Mouse (Mus musculus) adrenal gland, postnatal 4 days (tissue): ENCODE measurements around the gene Pcbp1. TPM values are rescaled to one million over a fixed set of nuclear protein-coding genes. Genes with fewer than 3 reads are reported as not detected.
A peak's percentile ranks its signal among the peaks of the same experiment; 100 is the strongest.
"Not testable (repeated sequence)": the region's sequence is repeated elsewhere in the genome, so short reads cannot be mapped to it uniquely, and the experiment has no call there.

Experiments
- DNase-seq, 2 experiments: peaks; one replicate each; pipeline ENCODE4 v3.0.0; 2021 to 2022; ENCODE audit warnings: low spot score in 2 of 2, mixed read lengths in 2 of 2
- total RNA-seq, 2 experiments: library from RNA; stranded (reverse); gene quantifications; 2 replicates each; pipeline ENCODE4 v1.2.3; 2021

Gene Pcbp1
- total RNA-seq, 2 experiments from 2014 or later = 273 to 288 TPM

- DNase-seq = no peak
Measured at GRCm38 (mm10) chr6:86496127-86496526, 30.0 kb downstream of the Pcbp1 start.

GRCm38 (mm10) chr6:86495661-86496060 is 30.5 kb downstream of the Pcbp1 start:
- DNase-seq = no peak

DNA sequence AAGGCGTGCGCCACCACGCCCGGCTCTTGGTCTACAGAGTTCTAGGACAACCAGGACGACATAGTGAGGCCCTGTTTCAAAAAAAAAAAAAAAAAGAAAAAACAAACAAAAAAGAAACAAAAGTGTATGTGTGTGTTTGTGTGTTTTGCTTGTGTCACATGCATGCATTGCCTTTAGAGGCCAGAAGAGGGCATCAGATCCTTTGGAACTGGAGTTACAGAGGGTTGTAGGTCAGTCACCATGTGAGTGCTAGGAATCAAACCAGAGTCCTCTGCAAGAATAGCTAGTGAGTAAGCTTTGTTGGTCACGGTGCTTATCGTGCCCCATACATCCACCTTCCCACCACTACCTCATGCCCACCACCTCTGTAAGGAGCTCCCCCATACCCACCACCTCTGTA is 31.4 kb downstream of the Pcbp1 start:
- no peak for DNase-seq

DNA sequence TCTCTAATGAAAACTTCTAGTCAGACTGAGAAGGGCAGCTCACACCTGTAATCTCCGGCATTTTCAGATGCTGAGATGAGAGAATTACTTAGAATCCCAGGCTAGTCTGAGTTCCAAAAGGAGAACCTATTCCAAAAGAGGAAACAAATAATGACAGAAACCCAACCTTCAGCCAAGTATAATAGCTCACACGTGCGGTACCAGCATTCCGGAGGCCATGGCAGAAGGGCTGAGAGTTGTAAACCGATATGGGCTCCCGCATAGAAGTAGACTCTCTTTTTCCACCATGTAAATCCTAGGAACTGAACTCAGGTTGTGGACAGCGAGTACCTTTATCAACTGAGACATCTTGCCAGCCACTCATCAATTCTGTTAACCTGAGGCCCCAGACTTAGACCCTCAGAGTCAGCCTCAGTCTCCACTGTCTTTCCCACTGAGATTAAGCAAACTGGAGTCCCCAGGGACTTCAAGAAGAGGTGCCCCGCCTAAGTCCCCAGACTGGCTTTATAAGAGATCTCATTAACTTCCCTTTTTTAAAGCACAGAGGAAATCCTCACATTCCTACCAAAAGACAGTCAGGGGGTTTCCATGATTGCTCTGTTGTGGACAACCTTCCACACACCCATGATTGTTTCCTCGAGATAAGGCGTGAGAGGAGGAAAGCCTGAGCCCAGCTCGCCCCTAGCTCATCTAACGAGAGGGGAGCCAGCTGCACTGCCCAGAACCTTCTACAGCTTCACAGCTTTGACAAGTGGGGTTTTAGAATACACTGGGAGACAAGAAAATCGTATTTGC is 32.5 kb downstream of the Pcbp1 start:
- no peak for DNase-seq

- not testable (repeated sequence) for DNase-seq
Measured at GRCm38 (mm10) chr6:86490413-86490812, 35.7 kb downstream of the Pcbp1 start.

DNA sequence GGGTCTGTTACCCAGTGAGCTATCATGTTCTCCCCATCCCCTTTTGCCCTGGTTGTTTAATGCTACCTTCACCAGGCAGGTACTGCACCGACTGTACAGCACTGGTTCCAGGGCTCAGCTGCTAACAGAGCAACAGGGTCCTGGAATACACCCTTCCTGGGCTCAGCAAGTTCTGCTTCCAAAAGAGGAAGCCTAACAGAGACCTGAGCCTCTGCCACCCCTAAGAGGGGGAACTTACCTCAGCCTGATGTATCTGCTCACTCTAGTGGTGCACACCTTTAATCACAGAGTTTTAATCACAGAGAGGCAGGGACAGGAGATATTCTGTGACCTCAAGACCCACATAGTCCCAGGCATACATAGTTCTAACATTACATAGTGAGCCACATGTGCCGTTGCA is 36.2 kb downstream of the Pcbp1 start:
- no peak for DNase-seq

- no peak for DNase-seq
Measured at GRCm38 (mm10) chr6:86488149-86488485, 38.0 kb downstream of the Pcbp1 start.

GRCm38 (mm10) chr6:86487358-86488148 is 38.6 kb downstream of the Pcbp1 start:
- peak; percentile 55 to 57 for DNase-seq

GRCm38 (mm10) chr6:86485943-86486640 is 40.0 kb downstream of the Pcbp1 start:
- no peak for DNase-seq

DNA sequence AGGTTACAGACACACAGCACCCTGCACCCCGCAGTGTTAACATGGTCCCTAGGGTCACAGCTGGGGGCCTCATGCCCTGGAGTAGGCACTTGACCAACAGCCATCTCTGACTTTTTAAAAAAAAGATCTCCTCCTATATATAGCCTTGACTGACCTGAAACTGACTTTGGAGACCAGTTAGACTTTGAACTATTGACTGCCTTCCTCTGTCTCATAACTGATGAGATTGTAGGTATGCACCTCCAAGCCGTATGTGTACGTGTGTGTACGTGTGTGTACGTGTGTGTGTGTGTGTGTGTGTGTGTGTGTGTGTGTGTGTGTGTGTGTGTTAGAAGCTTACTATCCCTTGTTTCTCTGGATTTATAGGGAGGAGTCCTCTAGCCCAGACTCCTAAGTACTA is 44.2 kb downstream of the Pcbp1 start:
- DNase-seq = no peak

- no peak for DNase-seq
Measured at GRCm38 (mm10) chr6:86480189-86480831, 45.8 kb downstream of the Pcbp1 start.

DNA sequence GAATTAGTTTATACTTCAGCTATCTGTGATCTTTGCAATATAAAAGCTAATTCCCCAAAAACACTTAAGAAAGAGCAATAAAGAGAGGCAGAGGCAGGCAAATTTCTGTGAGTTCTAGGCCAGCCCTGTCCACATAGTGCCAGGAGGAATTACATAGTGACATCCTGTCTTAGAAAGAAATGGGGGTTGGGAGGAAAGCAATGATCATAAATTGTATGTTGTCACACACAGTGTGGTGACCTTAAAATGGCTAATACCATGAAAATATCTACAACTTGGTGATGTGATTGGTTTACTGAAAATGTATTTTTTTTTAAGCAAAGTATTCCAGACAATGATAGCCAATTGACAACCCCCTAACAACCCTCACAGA is 46.3 kb downstream of the Pcbp1 start:
- DNase-seq = no peak

- no peak for DNase-seq
Measured at GRCm38 (mm10) chr6:86479311-86479710, 46.8 kb downstream of the Pcbp1 start.

DNA sequence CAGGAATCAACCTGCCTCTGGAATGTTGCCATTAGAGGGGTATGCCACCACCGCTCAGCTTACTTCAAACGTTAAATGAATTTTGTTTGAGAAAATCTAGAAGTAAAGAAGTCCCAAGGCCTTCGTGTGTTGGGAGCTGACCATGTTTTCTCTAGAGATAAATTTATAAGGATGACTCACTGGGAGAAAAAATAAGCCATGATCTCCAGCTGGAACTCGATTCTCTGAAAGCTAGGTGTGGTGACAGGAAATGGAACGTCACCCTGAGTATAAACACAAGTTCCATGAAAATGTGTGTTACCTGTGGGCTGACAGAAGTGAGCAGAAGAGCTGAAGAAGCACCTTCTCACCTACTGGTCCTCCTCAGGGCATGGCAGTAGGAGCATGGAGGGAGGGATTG is 49.2 kb downstream of the Pcbp1 start:
- no peak for DNase-seq

DNA sequence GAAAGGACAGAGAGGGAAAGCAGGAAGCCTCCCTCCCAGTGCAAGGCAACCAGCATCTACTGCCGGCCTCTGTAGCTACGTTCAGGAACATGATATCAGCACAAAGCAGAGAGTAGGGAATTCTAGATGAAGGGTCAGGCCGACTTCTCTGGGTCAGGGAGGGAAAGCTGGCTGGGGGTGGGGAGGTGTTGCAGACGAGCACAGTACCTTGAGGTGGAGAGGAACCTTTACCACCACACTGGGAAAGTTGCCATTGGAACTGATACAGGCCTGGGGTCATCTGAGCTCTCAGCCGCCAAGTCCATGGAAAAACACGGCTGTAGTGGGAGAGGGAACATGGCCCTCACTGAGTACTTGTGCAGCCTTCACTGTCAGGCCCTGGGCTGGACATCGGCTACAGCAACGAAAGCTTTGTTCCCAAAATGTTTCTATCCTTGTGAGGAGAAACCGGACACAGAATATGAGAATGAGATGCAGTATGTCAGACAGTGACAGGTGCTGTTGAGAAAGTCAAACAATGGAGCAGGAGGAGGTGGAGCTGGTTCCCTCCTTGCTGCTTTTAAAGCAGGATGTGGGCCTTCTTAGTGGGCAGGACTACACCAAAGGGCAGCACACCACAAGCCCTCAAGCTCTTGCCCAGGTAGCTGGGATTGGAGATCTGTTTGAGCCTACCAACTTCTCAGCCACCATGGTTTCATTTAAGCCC is 50.5 kb downstream of the Pcbp1 start:
- no peak for DNase-seq

DNA sequence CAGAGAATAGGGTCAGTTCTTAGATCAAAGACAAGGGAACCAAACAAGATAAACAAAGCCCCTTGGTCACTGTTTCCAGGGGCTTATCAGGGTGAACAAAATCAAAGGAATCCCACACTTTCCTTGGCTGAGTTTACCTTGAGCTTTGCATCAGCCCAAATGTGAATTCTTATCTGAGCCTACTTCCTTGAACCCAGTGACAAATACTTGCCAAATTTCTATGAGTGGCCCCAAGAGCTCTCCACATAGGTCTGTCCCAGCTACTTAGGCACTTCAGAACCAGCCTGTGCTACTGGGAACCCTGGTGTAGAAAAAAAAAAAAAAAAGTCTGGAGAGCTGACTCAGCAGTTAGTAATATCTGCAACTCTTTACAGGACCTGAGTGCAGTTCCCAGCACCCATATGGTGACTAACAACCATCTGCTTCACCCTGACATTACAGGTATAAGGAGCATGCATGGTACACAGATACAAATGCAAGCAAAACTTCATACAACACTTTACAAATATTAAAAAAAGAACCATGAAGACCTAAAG is 51.4 kb downstream of the Pcbp1 start:
- DNase-seq = no peak
